Mouse (Mus musculus): Measurements from ENCODE around the gene Hoxa11. TPM values are rescaled to one million over a fixed set of nuclear protein-coding genes. Genes with fewer than 3 reads are reported as not detected.

The Hoxa11 gene
- polyA plus RNA-seq, 1 experiment from 2014 or later = not detected

- no peak overlapping the region for H3K27ac ChIP-seq
- 4% methylated on average over 9 of the region's 9 CpGs for WGBS (ENCODE audit: insufficient replicate concordance)
- no peak overlapping the region for H3K9ac ChIP-seq
- no peaks in the 10 kb centered on the region for H3K36me3 ChIP-seq
- no peaks in the 10 kb centered on the region for H3K9me3 ChIP-seq (replicated peaks)
- peaks cover 7% of the 10 kb centered on the region; the same call in 1 of the 2 replicates for H3K4me1 ChIP-seq
- H3K4me3 ChIP-seq = no peak overlapping the region
- no peak for ATAC-seq
- H3K27me3 ChIP-seq (replicated peaks) = peaks cover 99% of the 10 kb centered on the region
- no peak overlapping the region for H3K4me2 ChIP-seq
These were observed 4.5 kb downstream of the Hoxa11 start for GRCm38 (mm10) chr6:52241001-52241621.

GRCm38 (mm10) chr6:52240389-52241000 lies 5.1 kb downstream of the Hoxa11 start, which contains the start of gene Hoxa10:
Gene Hoxa10, minus strand, starts transcription at chr6:52240854.
- WGBS (ENCODE audit: insufficient replicate concordance) = 2% methylated on average over 35 of the region's 35 CpGs
- no peak within 1 kb of the TSS for H3K27ac ChIP-seq
- no peak within 1 kb of the TSS for H3K9ac ChIP-seq
- ATAC-seq = no peak
- no peak within 1 kb of the TSS for H3K4me3 ChIP-seq
- peak within 1 kb of the TSS; percentile 16; the same call in 1 of the 2 replicates for H3K4me2 ChIP-seq
- no peaks in the 10 kb centered on the region for H3K36me3 ChIP-seq
- peaks cover 7% of the 10 kb centered on the region; the same call in 1 of the 2 replicates for H3K4me1 ChIP-seq
- H3K9me3 ChIP-seq (replicated peaks) = no peaks in the 10 kb centered on the region
- peaks cover 99% of the 10 kb centered on the region for H3K27me3 ChIP-seq (replicated peaks)

GRCm38 (mm10) chr6:52239625-52240388 lies 5.8 kb downstream of the Hoxa11 start:
- WGBS (ENCODE audit: insufficient replicate concordance) = 4% methylated on average over 30 of the region's 30 CpGs
- 0 out of 2 replicates have a peak, but pooled peaks cover under 1% of the 10 kb centered on the region for H3K4me1 ChIP-seq
- no peak overlapping the region for H3K27ac ChIP-seq
- no peak for ATAC-seq
- no peaks in the 10 kb centered on the region for H3K36me3 ChIP-seq
- peaks cover 99% of the 10 kb centered on the region for H3K27me3 ChIP-seq (replicated peaks)
- H3K9ac ChIP-seq = no peak overlapping the region
- no peaks in the 10 kb centered on the region for H3K9me3 ChIP-seq (replicated peaks)
- H3K4me3 ChIP-seq = no peak overlapping the region
- H3K4me2 ChIP-seq = peak overlapping the region; percentile 16; the same call in 1 of the 2 replicates

GRCm38 (mm10) chr6:52238976-52239375 lies 6.6 kb downstream of the Hoxa11 start:
- Histone ChIP-seq H3K4me1 (no peaks in the 10 kb centered on the region), H3K27me3 (replicated peaks) (peaks cover 99% of the 10 kb centered on the region), H3K36me3 (no peaks in the 10 kb centered on the region), H3K9ac (no peak overlapping the region), H3K27ac (no peak overlapping the region), H3K4me3 (no peak overlapping the region), H3K9me3 (replicated peaks) (no peaks in the 10 kb centered on the region), H3K4me2 (no peak overlapping the region)
- no peak for ATAC-seq
- WGBS (ENCODE audit: insufficient replicate concordance) = 6% methylated on average over 7 of the region's 7 CpGs

GRCm38 (mm10) chr6:52238155-52238545 lies 7.5 kb downstream of the Hoxa11 start:
- H3K4me1 ChIP-seq = no peaks in the 10 kb centered on the region
- H3K9me3 ChIP-seq (replicated peaks) = no peaks in the 10 kb centered on the region
- H3K36me3 ChIP-seq = no peaks in the 10 kb centered on the region
- H3K27me3 ChIP-seq (replicated peaks) = peaks cover 99% of the 10 kb centered on the region
- no peak for ATAC-seq
- 6% methylated on average over 7 of the region's 7 CpGs for WGBS (ENCODE audit: insufficient replicate concordance)
- H3K27ac ChIP-seq = no peak overlapping the region
- no peak overlapping the region for H3K4me2 ChIP-seq
- no peak overlapping the region for H3K9ac ChIP-seq
- no peak overlapping the region for H3K4me3 ChIP-seq

- H3K4me1 ChIP-seq = no peaks in the 10 kb centered on the region
- H3K27me3 ChIP-seq (replicated peaks) = peaks cover 99% of the 10 kb centered on the region
- no peak overlapping the region for H3K4me3 ChIP-seq
- H3K4me2 ChIP-seq = no peak overlapping the region
- H3K36me3 ChIP-seq = no peaks in the 10 kb centered on the region
- H3K27ac ChIP-seq = no peak overlapping the region
- no peak for ATAC-seq
- 14% methylated on average over 10 of the region's 10 CpGs for WGBS (ENCODE audit: insufficient replicate concordance)
- no peak overlapping the region for H3K9ac ChIP-seq
- no peaks in the 10 kb centered on the region for H3K9me3 ChIP-seq (replicated peaks)
These were observed 8.1 kb downstream of the Hoxa11 start for GRCm38 (mm10) chr6:52237346-52238154.

- Histone ChIP-seq H3K9ac (no peak overlapping the region), H3K27ac (no peak overlapping the region), H3K27me3 (replicated peaks) (peaks cover 99% of the 10 kb centered on the region), H3K4me1 (no peaks in the 10 kb centered on the region), H3K4me2 (no peak overlapping the region), H3K9me3 (replicated peaks) (no peaks in the 10 kb centered on the region), H3K36me3 (no peaks in the 10 kb centered on the region), H3K4me3 (no peak overlapping the region)
- 17% methylated on average over 3 of the region's 3 CpGs for WGBS (ENCODE audit: insufficient replicate concordance)
- ATAC-seq = no peak
These were observed 8.8 kb downstream of the Hoxa11 start for GRCm38 (mm10) chr6:52236806-52237205.

- Histone ChIP-seq H3K36me3 (no peaks in the 10 kb centered on the region), H3K27me3 (replicated peaks) (peaks cover 98% of the 10 kb centered on the region), H3K9ac (no peak overlapping the region), H3K4me3 (no peak overlapping the region), H3K4me2 (no peak overlapping the region), H3K27ac (no peak overlapping the region), H3K9me3 (replicated peaks) (no peaks in the 10 kb centered on the region), H3K4me1 (no peaks in the 10 kb centered on the region)
- no peak for ATAC-seq
- 20% methylated on average over 6 of the region's 6 CpGs for WGBS (ENCODE audit: insufficient replicate concordance)
These were observed 9.7 kb downstream of the Hoxa11 start for GRCm38 (mm10) chr6:52235866-52236265.

GRCm38 (mm10) chr6:52235267-52235666 lies 10.3 kb downstream of the Hoxa11 start:
- WGBS (ENCODE audit: insufficient replicate concordance) = 32% methylated on average over 9 of the region's 9 CpGs
- Histone ChIP-seq H3K9me3 (replicated peaks) (no peaks in the 10 kb centered on the region), H3K36me3 (no peaks in the 10 kb centered on the region), H3K27ac (no peak overlapping the region), H3K4me1 (no peaks in the 10 kb centered on the region), H3K9ac (no peak overlapping the region), H3K4me3 (no peak overlapping the region), H3K27me3 (replicated peaks) (peaks cover 98% of the 10 kb centered on the region), H3K4me2 (no peak overlapping the region)
- ATAC-seq = no peak

GRCm38 (mm10) chr6:52234428-52235140 lies 11.0 kb downstream of the Hoxa11 start:
- Histone ChIP-seq H3K36me3 (no peaks in the 10 kb centered on the region), H3K4me1 (no peaks in the 10 kb centered on the region), H3K27ac (no peak overlapping the region), H3K9ac (no peak overlapping the region), H3K9me3 (replicated peaks) (no peaks in the 10 kb centered on the region), H3K27me3 (replicated peaks) (peaks cover 98% of the 10 kb centered on the region), H3K4me2 (no peak overlapping the region), H3K4me3 (no peak overlapping the region)
- 4% methylated on average over 56 of the region's 68 CpGs for WGBS (ENCODE audit: insufficient replicate concordance)
- ATAC-seq = no peak
